Mouse (Mus musculus): Measurements from ENCODE around the gene Ip6k1.

Ip6k1 gene

GRCm38 (mm10) chr9:108032126-108032525, 29.8 kb downstream of the Ip6k1 start:
- no peak for DNase-seq (ENCODE audit: low read depth)

- peak; percentile 61 for DNase-seq (ENCODE audit: low read depth)
Measured at GRCm38 (mm10) chr9:108035331-108036156, 33.2 kb downstream of the Ip6k1 start.

GRCm38 (mm10) chr9:108044751-108045492, 42.6 kb downstream of the Ip6k1 start:
- no peak for DNase-seq (ENCODE audit: low read depth)

GRCm38 (mm10) chr9:108046582-108046981, 44.3 kb downstream of the Ip6k1 start:
- no peak for DNase-seq (ENCODE audit: low read depth)

DNA sequence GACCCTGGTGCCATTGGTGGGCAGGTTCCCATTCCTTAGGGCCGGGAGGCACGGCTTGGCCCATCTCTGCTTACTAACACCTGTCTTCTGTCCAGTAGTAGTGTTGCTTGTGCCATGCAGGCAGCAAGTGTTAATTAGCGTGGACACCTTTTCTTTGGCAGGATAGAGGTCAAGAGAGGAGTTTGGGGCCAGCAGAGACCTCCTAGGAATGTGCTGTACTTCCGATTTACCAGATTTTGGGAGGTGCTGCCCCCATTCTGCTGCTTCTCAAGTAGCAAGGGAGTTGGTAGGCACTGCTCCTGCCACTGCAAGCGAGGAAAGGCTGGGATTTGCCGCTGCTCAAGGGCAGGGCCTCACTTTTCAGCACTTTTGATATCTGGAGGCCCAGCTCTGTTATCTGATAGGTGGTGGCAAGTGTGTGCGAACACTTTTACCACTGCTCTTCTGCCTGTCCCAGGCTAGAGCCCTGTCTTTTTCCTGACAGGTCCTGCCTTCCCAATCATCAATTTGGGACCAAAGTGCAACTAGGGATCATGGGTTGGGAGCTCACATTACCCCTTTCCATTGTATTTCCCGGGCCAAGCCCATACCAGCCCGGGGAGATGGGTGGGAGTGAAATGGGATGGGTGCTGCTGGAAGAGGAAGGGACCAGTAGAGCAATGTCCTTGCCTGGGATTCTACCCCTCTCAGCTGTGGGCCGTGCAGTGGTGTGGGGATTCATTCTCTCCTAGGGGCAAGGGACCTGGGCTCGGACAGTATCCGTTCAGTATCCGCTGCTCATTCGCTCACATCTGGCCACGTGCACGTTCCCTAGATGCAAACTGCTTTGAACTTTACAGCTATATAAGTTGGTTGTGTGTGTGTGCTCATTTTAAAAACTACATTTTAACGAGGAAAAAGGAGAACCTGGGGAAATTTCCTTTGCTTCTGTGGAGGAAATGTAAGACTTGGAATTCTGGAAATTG, 45.6 kb downstream of the Ip6k1 start:
- DNase-seq (ENCODE audit: low read depth) = peak; percentile 57

DNA sequence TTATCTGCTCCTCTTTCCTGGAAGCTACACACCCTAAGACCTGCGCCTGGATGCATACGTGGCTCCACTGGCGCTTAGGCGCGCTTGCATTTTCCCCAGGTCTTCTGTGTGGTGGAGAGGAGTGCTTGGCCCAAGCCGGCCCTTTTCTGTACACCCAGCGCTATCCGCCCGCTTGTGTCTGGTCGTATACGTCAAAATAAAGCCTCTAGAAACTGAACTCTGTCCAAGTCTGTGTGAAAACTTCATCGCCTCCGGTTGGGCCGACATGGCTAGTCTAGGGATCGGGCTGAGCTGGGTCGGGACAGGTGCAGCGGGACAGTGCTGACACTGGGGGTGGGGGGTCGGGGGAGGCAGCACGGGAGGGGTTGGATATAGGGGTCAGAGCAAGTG, 46.3 kb downstream of the Ip6k1 start:
- DNase-seq (ENCODE audit: low read depth) = no peak

DNA sequence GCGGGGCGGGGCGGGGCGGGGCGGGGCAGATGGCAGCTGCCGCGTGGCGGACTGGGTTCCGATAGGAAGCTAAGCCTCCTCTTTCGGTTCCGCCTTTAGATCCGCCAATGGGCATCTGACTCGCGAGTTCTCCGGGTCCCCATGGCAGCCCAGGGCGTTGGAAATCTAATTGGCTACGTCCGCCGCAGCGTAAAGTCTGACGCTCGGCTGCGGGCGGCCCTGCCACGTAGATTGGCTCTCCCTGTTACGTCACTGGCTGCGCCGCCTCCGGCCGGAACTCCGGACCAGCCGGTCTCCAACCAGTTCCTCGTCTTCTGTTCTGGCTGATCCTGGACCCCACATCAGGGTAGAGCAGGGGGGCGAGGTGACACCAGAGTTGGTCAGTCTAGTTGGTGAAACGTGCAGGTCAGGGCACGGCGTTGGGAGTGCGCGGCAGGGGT, 46.7 kb downstream of the Ip6k1 start, which contains the start of gene Gmppb:
TSS of gene Gmppb (plus strand) at position 227 of the 440 bp plus-strand sequence.
- DNase-seq (ENCODE audit: low read depth) = peak; percentile 96

DNA sequence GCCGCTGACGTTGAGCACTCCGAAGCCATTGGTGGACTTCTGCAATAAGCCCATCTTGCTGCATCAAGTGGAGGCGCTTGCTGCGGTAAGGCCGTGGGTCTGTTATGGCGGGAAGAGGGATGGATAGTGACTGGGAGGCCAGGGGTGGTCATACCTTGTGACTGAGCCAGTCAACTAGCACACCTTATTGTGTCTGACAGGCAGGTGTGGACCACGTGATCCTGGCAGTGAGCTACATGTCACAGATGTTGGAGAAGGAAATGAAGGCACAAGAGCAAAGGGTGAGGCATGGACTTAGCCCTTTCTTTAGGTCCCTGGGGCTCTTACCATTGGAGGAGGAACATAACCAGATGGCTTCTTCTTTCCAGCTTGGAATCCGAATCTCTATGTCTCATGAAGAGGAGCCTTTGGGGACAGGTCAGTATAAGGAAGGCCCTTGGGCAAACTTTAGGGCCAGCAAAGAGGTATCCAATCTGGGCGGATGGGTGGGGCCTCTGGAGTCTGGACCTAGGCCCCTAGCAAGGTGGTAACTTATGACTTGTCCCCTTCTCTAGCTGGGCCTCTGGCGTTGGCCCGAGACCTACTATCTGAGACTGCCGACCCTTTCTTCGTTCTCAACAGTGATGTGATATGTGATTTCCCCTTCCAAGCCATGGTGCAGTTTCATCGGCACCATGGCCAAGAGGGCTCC, 47.4 kb downstream of the Ip6k1 start:
- no peak for DNase-seq (ENCODE audit: low read depth)

- no peak for DNase-seq (ENCODE audit: low read depth)
Measured at GRCm38 (mm10) chr9:108051184-108051930, 49.1 kb downstream of the Ip6k1 start.

GRCm38 (mm10) chr9:108051931-108052220, 49.6 kb downstream of the Ip6k1 start:
- no peak for DNase-seq (ENCODE audit: low read depth)

DNA sequence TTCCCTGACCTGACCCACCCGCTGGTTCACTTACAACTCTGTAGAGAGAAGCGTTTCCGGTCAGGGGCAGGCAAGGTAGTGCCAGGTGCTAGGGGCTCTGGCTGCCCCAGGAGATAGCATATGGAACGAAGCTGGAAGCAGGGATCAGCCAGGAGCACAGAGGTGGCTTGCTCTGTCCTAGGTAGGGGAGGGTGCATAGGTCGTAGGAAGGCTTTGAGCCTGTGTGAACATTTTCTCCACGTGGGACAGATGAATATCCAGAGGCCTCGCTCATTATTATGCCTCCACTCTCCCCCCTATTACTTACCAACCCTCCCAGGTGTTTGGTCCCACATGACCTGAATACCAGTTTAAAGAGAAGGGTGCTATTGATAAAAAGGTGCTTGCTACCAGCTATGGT, 50.1 kb downstream of the Ip6k1 start:
- no peak for DNase-seq (ENCODE audit: low read depth)

DNA sequence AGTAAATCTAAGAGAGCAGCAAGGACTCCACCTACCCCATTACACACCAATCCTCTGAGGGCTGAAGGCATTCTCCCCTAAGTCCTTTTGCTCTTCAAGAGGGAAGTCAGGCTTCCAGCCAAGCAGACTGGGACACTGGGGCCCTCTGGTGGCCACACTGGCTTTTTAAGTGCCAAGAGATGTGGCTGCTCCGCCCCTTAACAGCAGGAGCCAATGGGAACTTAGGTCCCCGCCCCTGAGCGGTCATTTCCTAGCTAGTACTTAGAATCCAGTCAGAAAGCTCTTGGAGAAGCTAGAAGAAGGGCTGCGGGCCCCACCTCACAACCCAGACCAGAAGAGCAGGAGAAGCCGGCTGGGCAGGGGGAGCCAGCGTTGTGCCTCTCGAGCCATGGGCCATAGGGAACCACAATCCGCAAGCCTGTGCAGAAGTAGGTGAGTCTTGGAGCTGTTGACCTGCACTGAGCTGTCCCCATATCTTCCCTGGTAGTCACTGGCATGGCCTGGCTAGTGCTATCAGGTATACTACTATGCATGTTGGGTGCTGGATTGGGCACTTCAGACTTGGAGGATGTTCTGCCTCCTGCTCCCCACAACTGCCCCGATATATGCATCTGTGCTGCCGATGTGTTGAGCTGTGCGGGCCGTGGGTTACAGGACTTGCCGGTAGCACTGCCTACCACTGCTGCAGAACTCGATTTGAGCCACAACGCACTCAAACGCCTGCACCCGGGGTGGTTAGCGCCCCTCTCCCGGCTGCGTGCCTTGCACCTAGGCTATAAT, 50.8 kb downstream of the Ip6k1 start, which contains the start of gene Amigo3:
TSS of gene Amigo3 (plus strand) at position 275 of the 780 bp plus-strand sequence.
- DNase-seq (ENCODE audit: low read depth) = peak; percentile 99

GRCm38 (mm10) chr9:108053665-108054225, 51.4 kb downstream of the Ip6k1 start:
- DNase-seq (ENCODE audit: low read depth) = no peak

GRCm38 (mm10) chr9:108054331-108055040, 52.2 kb downstream of the Ip6k1 start:
- DNase-seq (ENCODE audit: low read depth) = no peak

GRCm38 (mm10) chr9:108055061-108055460, 52.8 kb downstream of the Ip6k1 start:
- DNase-seq (ENCODE audit: low read depth) = no peak

- DNase-seq (ENCODE audit: low read depth) = no peak
Measured at GRCm38 (mm10) chr9:108055661-108056237, 53.4 kb downstream of the Ip6k1 start.

- DNase-seq (ENCODE audit: low read depth) = no peak
Measured at GRCm38 (mm10) chr9:108056361-108057261, 54.3 kb downstream of the Ip6k1 start.

DNA sequence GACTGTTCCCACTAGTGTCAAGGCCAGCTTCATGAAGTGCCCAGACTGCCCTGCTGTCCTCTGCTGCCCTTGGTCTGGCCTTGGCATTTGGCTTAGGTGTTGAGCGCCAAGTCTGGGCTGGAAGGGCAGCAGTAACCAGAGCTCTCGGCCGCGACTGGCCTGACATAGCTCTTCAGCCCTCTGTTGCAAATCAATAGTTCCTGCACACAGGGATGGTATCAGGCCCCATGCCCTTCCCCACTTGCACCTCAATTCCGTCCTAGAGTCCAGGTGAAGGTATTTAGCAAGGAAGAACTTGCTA, 54.9 kb downstream of the Ip6k1 start:
- no peak for DNase-seq (ENCODE audit: low read depth)
